Mouse (Mus musculus): ENCODE data around the gene Olfr1362.

Gene Olfr1362

GRCm38 (mm10) chr13:21613922-21614321 lies at the start of gene Olfr1362:
Gene Olfr1362, minus strand, starts transcription at chr13:21614022.
- CTCF ChIA-PET, result no interaction called here

GRCm38 (mm10) chr13:21663286-21663685 lies 49.5 kb upstream of the Olfr1362 start, which contains the start of gene Olfr1361:
Gene Olfr1361, minus strand, starts transcription at chr13:21663386.
- CTCF ChIA-PET, result no interaction called here

DNA sequence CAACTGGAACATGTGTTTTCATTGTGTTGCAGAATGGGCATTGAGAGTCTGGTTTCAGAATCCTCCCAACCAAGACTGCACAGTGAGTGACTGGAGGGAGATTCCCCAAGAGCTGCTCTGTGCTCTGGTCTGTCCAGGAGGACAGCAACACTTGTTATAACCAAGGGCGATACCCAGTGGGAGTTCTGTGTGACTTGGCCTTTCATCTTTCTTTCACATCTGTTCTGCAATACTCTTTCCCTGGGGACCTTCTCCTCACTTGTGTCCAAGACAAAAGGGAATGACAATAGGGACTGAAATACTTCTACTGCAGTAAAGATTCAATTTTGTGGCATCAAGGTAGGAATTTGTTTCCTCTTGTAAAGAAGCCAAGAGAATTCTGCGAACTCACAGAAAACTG lies 28.6 kb upstream of the Olfr1362 start, which contains the start of gene Olfr11:
Olfr11 (minus strand) TSS at position 101 of the 400 bp plus-strand sequence.
- CTCF ChIA-PET, result no interaction called here

GRCm38 (mm10) chr13:21591618-21592017 lies 22.2 kb downstream of the Olfr1362 start:
- CTCF ChIA-PET, result no interaction called here

- CTCF ChIA-PET, result no interaction called here
Observed at GRCm38 (mm10) chr13:21581659-21582058, 32.2 kb downstream of the Olfr1362 start, which contains the start of gene Olfr1364. Gene Olfr1364, minus strand, starts transcription at chr13:21581759.
